10 mouse cellular contexts compared by ENCODE assay signal in the genomic region with DNA sequence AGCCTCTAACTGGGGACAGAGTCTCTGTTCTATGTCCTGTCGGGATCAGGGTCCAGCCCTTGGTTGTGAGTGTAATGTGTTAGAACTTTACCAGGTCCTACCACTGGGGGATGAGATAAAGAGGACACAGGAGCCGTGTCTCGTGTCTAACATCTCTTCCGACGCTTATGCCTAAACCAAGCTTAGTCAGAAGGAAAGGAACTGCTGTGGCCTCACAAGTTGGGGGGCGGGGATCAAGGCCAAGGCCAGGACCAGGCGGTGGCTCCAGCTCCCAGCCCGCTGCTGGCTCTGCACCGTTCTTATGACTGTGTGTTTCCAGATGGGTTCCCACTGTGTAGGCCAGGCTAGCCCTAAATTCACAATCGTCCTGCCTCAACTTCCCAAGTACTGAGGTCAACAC. TPM values are rescaled to one million over a fixed set of nuclear protein-coding genes. Genes with fewer than 3 reads are reported as not detected.
A peak's percentile ranks its signal among the peaks of the same experiment; 100 is the strongest.
DNase-seq lines count a peak whose midpoint lies in the region; ATAC-seq and TF ChIP-seq lines count a peak whose summit lies in the region.
"Had no signal": no experiment of that assay in that cellular context is flagged by ENCODE, and none has a peak within 500 bp of the region (broad histone marks: within the 10 kb centered on the region; RNA-seq: fewer than 3 reads in every experiment).

No protein-coding gene starts in this region.

- H3K9me3 ChIP-seq in heart, postnatal 0 days (replicated peaks; ENCODE audit: control insufficient read depth, low read length): no peaks in the 10 kb centered on the region
- no peaks in the 10 kb centered on the region for H3K9me3 ChIP-seq in forebrain, embryonic 15.5 days
- no peaks in the 10 kb centered on the region for H3K9me3 ChIP-seq in liver, embryonic 16.5 days (replicated peaks; ENCODE audit: control insufficient read depth, low read length)
- H3K9me3 ChIP-seq: G1E had no signal

- no peak for DNase-seq in heart, postnatal 0 days (ENCODE audit: low spot score)
- no peak for DNase-seq in heart, adult 18-20 months
- DNase-seq in adrenal gland, adult 8-10 months: peak; percentile 68
- no peak for DNase-seq in urinary bladder, postnatal 4 days (ENCODE audit: low spot score in 2 of 2)
- no peak for DNase-seq in urinary bladder, postnatal 25 days (ENCODE audit: low spot score)
- no peak for DNase-seq in left cerebral cortex, postnatal 14 days (ENCODE audit: low spot score in 2 of 2)

- no peaks in the 10 kb centered on the region for H3K27me3 ChIP-seq in heart, postnatal 0 days (ENCODE audit: control insufficient read depth, insufficient read depth, low read length)
- no peaks in the 10 kb centered on the region for H3K27me3 ChIP-seq in forebrain, embryonic 15.5 days
- no peaks in the 10 kb centered on the region for H3K27me3 ChIP-seq in liver, embryonic 16.5 days (ENCODE audit: control insufficient read depth, insufficient read depth, low read depth, low read length)

- TF ChIP-seq CTCF in heart, postnatal 0 days (IDR thresholded peaks at IDR 0.05; ENCODE audit: low read depth): no peak

- peaks cover 13% of the 10 kb centered on the region for H3K36me3 ChIP-seq in heart, postnatal 0 days (replicated peaks; ENCODE audit: control insufficient read depth, insufficient read depth, low read length)
- peaks cover 23% of the 10 kb centered on the region for H3K36me3 ChIP-seq in forebrain, embryonic 15.5 days
- peaks cover 16% of the 10 kb centered on the region for H3K36me3 ChIP-seq in liver, embryonic 16.5 days (ENCODE audit: control insufficient read depth, insufficient read depth)

- WGBS in heart, postnatal 0 days: 45% methylated on average over 10 of the region's 10 CpGs
- WGBS in forebrain, embryonic 15.5 days: 88% methylated on average over 10 of the region's 10 CpGs
- WGBS in liver, embryonic 16.5 days (ENCODE audit: insufficient replicate concordance): 23% methylated on average over 10 of the region's 10 CpGs

- intact Hi-C loops in left cerebral cortex, postnatal 14 days (cut with DNase I): no loop called here

- TF ChIP-seq EP300 in heart, postnatal 0 days (IDR thresholded peaks at IDR 0.05; ENCODE audit: low read depth): no peak

- no peak for ATAC-seq in heart, postnatal 0 days (ENCODE audit: insufficient read depth, low read depth)
- ATAC-seq in forebrain, embryonic 15.5 days (replicated peaks): no peak
- ATAC-seq in liver, embryonic 16.5 days (ENCODE audit: low read depth): no peak

- no peak overlapping the region for H3K4me2 ChIP-seq in heart, postnatal 0 days (ENCODE audit: low read depth, low read length)
- H3K4me2 ChIP-seq in forebrain, embryonic 15.5 days (replicated peaks): no peak overlapping the region
- H3K4me2 ChIP-seq in liver, embryonic 16.5 days (ENCODE audit: low read depth, low read length): no peak overlapping the region

- peak overlapping the region; percentile 81 for H3K27ac ChIP-seq in heart, postnatal 0 days (ENCODE audit: low read depth)
- peak overlapping the region; percentile 86 for H3K27ac ChIP-seq in forebrain, embryonic 15.5 days (replicated peaks)
- peak overlapping the region; percentile 8; the same call in 1 of the 2 replicates for H3K27ac ChIP-seq in liver, embryonic 16.5 days (ENCODE audit: low read length)

- no peak overlapping the region for H3K9ac ChIP-seq in heart, postnatal 0 days (replicated peaks; ENCODE audit: low read depth, low read length)
- no peak overlapping the region for H3K9ac ChIP-seq in forebrain, embryonic 15.5 days (replicated peaks)
- no peak overlapping the region for H3K9ac ChIP-seq in liver, embryonic 16.5 days (ENCODE audit: low read depth, low read length)

- H3K4me3 ChIP-seq in heart, postnatal 0 days (ENCODE audit: low read depth, low read length): no peak overlapping the region
- no peak overlapping the region for H3K4me3 ChIP-seq in forebrain, embryonic 15.5 days
- no peak overlapping the region for H3K4me3 ChIP-seq in liver, embryonic 16.5 days (ENCODE audit: low read depth, low read length)
- H3K4me3 ChIP-seq: erythroblast, embryonic 14.5 days had no signal

- H3K4me1 ChIP-seq in heart, postnatal 0 days (ENCODE audit: control insufficient read depth, insufficient read depth): peaks cover 78% of the 10 kb centered on the region
- peaks cover 70% of the 10 kb centered on the region for H3K4me1 ChIP-seq in forebrain, embryonic 15.5 days
- H3K4me1 ChIP-seq in liver, embryonic 16.5 days (ENCODE audit: control insufficient read depth, low read depth, low read length): peaks cover 78% of the 10 kb centered on the region

RNA-seq across cellular contexts. Expression of a gene that starts 19.2 kb away (rescaled TPM):
- total RNA-seq in heart, postnatal 0 days (2014; rRNA removed; ENCODE audit: low replicate concordance): 51.4 and 59.6 TPM in 2 replicates
- polyA plus RNA-seq in heart, postnatal 0 days (2015; fragmentation: Nextera tagmentation; extraction: Ambion mirVana): 44.5 and 55.7 TPM in 2 replicates
- total RNA-seq in heart, adult 18-20 months (2021): 10 to 100 TPM; 15.1 to 15.2 TPM
- 100 to 1,000 TPM in 1 of 4 experiments, 10 to 100 TPM in 3; 76.1 to 101 (median 91.9) TPM for total RNA-seq in adrenal gland, adult 8-10 months (2022)
- polyA plus RNA-seq in forebrain, embryonic 15.5 days (2015; fragmentation: Nextera tagmentation; extraction: Ambion mirVana): 106 and 109 TPM in 2 replicates
- polyA plus RNA-seq in liver, embryonic 16.5 days (2015; fragmentation: Nextera tagmentation; extraction: Ambion mirVana): 14.3 and 16.3 TPM in 2 replicates
- total RNA-seq in left cerebral cortex, postnatal 14 days (2021): 10 to 100 TPM; 51.4 to 58.3 TPM

RNA-seq across cellular contexts. Expression of a gene that starts 39.5 kb away (rescaled TPM):
- total RNA-seq in heart, postnatal 0 days (2014; rRNA removed; ENCODE audit: low replicate concordance): 16.3 and 29.2 TPM in 2 replicates
- 9.3 and 11.9 TPM in 2 replicates for polyA plus RNA-seq in heart, postnatal 0 days (2015; fragmentation: Nextera tagmentation; extraction: Ambion mirVana)
- 10 to 100 TPM; 11.1 to 11.3 TPM for total RNA-seq in heart, adult 18-20 months (2021)
- total RNA-seq in adrenal gland, adult 8-10 months (2022): 10 to 100 TPM; 13.2 to 29.8 (median 22.8) TPM
- polyA plus RNA-seq in forebrain, embryonic 15.5 days (2015; fragmentation: Nextera tagmentation; extraction: Ambion mirVana): 26.9 and 27.5 TPM in 2 replicates
- polyA plus RNA-seq in liver, embryonic 16.5 days (2015; fragmentation: Nextera tagmentation; extraction: Ambion mirVana): 12.4 and 16.3 TPM in 2 replicates
- total RNA-seq in left cerebral cortex, postnatal 14 days (2021): 10 to 100 TPM; 82.6 to 85.0 TPM

Comparison
In these comparisons a context has a peak if more than half of its experiments do, and no peak if none do; other contexts are left out.
1. H3K27ac ChIP-seq: peak in every context shown above with its lines; median percentile 86 in forebrain, embryonic 15.5 days; 81 in heart, postnatal 0 days; 8 in liver, embryonic 16.5 days.